Mouse (Mus musculus) embryonic fibroblast, embryonic 13.5 days (primary cell): ENCODE data around the gene Dnajb9. TPM values are rescaled to one million over a fixed set of nuclear protein-coding genes. Genes with fewer than 3 reads are reported as not detected.
A peak's percentile ranks its signal among the peaks of the same experiment; 100 is the strongest.
"Not testable (repeated sequence)": the region's sequence is repeated elsewhere in the genome, so short reads cannot be mapped to it uniquely, and the experiment has no call there.

ENCODE experiments used
- H3K27ac ChIP-seq: 2 replicates; pipeline ENCODE4 v1.5.1; 2012; ENCODE audit warnings: low read length, control low read depth, inconsistent platforms; ENCODE audit not compliant: insufficient read depth
- H3K4me1 ChIP-seq: 2 replicates; pipeline ENCODE4 v1.6.1; 2011; ENCODE audit warnings: low read length; ENCODE audit not compliant: control insufficient read depth, insufficient read depth
- H3K4me3 ChIP-seq: 2 replicates; pipeline ENCODE4 v1.5.1; 2011; ENCODE audit warnings: mild to moderate bottlenecking, control low read depth, low read length; ENCODE audit not compliant: insufficient read depth
- CTCF ChIP-seq: IDR thresholded peaks from 2 replicates; pipeline ENCODE4 v1.5.1; 2011; ENCODE audit warnings: mild to moderate bottlenecking, control low read depth, low read length, moderate library complexity, borderline replicate concordance; ENCODE audit not compliant: insufficient read depth
- POLR2A ChIP-seq: IDR thresholded peaks from 2 replicates; pipeline ENCODE4 v1.6.1; 2011; ENCODE audit warnings: low read depth, mild to moderate bottlenecking, control low read depth, low read length, moderate library complexity
- polyA plus RNA-seq: library from polyadenylated mRNA; stranded (reverse); fragments of >200 nt; gene quantifications from 2 replicates; pipeline ENCODE4 v1.2.4, GENCODE M21; 2011; ENCODE audit warnings: low read depth; ENCODE audit not compliant: missing spikeins, insufficient read length

The Dnajb9 gene
- polyA plus RNA-seq = 23.3 and 28.3 TPM in 2 replicates

- peak within 1 kb of the TSS; percentile 75 for H3K4me3 ChIP-seq
- H3K4me1 ChIP-seq = no peaks in the 10 kb centered on the region
- no peak within 1 kb of the TSS for H3K27ac ChIP-seq
- TF ChIP-seq POLR2A = peak; percentile 97
- TF ChIP-seq CTCF = 0 out of 2 replicates have a peak, but pooled peaks have one; percentile 30
Observed at GRCm38 (mm10) chr12:44209824-44210752, at the start of gene Dnajb9. Gene Dnajb9, minus strand, starts transcription at chr12:44210326.

GRCm38 (mm10) chr12:44248309-44248977, 38.3 kb upstream of the Dnajb9 start:
- Histone ChIP-seq H3K27ac (no peak overlapping the region), H3K4me1 (peaks cover 4% of the 10 kb centered on the region; the same call in 1 of the 2 replicates), H3K4me3 (no peak overlapping the region)
- no peak for TF ChIP-seq CTCF
- TF ChIP-seq POLR2A = no peak

GRCm38 (mm10) chr12:44245739-44246138, 35.6 kb upstream of the Dnajb9 start:
- Histone ChIP-seq H3K4me3 (no peak overlapping the region), H3K27ac (no peak overlapping the region), H3K4me1 (peaks cover 4% of the 10 kb centered on the region; the same call in 1 of the 2 replicates)
- TF ChIP-seq POLR2A = no peak
- no peak for TF ChIP-seq CTCF

- peaks cover 4% of the 10 kb centered on the region; the same call in 1 of the 2 replicates for H3K4me1 ChIP-seq
- no peak for TF ChIP-seq CTCF
- TF ChIP-seq POLR2A = no peak
Observed at GRCm38 (mm10) chr12:44242407-44242806, 32.3 kb upstream of the Dnajb9 start.

GRCm38 (mm10) chr12:44241090-44241489, 31.0 kb upstream of the Dnajb9 start:
- Histone ChIP-seq H3K27ac (no peak overlapping the region), H3K4me1 (no peaks in the 10 kb centered on the region), H3K4me3 (no peak overlapping the region)
- TF ChIP-seq CTCF = no peak
- TF ChIP-seq POLR2A = no peak

More at GRCm38 (mm10) chr12:44242407-44242806, 32.3 kb upstream of the Dnajb9 start:
- H3K4me3 ChIP-seq = no peak overlapping the region
- H3K27ac ChIP-seq = no peak overlapping the region

- no peak for TF ChIP-seq POLR2A
- H3K4me3 ChIP-seq = no peak overlapping the region
- no peak overlapping the region for H3K27ac ChIP-seq
- H3K4me1 ChIP-seq = no peaks in the 10 kb centered on the region
Observed at GRCm38 (mm10) chr12:44224650-44225049, 14.5 kb upstream of the Dnajb9 start.

GRCm38 (mm10) chr12:44223044-44223443, 12.9 kb upstream of the Dnajb9 start:
- Histone ChIP-seq H3K4me3 (no peak overlapping the region), H3K4me1 (no peaks in the 10 kb centered on the region), H3K27ac (no peak overlapping the region)
- TF ChIP-seq POLR2A (no peak), CTCF (no peak)

GRCm38 (mm10) chr12:44221651-44222356, 11.7 kb upstream of the Dnajb9 start:
- H3K27ac ChIP-seq = no peak overlapping the region
- no peaks in the 10 kb centered on the region for H3K4me1 ChIP-seq
- peak overlapping the region; percentile 33 for H3K4me3 ChIP-seq
- TF ChIP-seq POLR2A (no peak), CTCF (no peak)

GRCm38 (mm10) chr12:44221070-44221469, 10.9 kb upstream of the Dnajb9 start, which contains the start of gene Pnpla8:
Gene Pnpla8, plus strand, starts transcription at chr12:44221370.
- H3K27ac ChIP-seq = not testable (repeated sequence)

GRCm38 (mm10) chr12:44211555-44211954, 1.4 kb upstream of the Dnajb9 start:
- no peak overlapping the region for H3K4me3 ChIP-seq
- TF ChIP-seq CTCF (no peak), POLR2A (no peak)

More at GRCm38 (mm10) chr12:44221070-44221469, 10.9 kb upstream of the Dnajb9 start, which contains the start of gene Pnpla8:
- H3K4me1 ChIP-seq = not testable (repeated sequence)
- peak within 1 kb of the TSS; percentile 33 for H3K4me3 ChIP-seq

More at GRCm38 (mm10) chr12:44211555-44211954, 1.4 kb upstream of the Dnajb9 start:
- no peak overlapping the region for H3K27ac ChIP-seq
- H3K4me1 ChIP-seq = no peaks in the 10 kb centered on the region
